Mouse (Mus musculus) embryonic facial prominence, embryonic 10.5 days (tissue): Measurements from ENCODE around the gene Mcidas. TPM values are rescaled to one million over a fixed set of nuclear protein-coding genes. Genes with fewer than 3 reads are reported as not detected.
"Not testable (repeated sequence)": the region's sequence is repeated elsewhere in the genome, so short reads cannot be mapped to it uniquely, and the experiment has no call there.

ENCODE experiments used
- DNase-seq: peaks from one replicate; pipeline ENCODE4 v3.0.0-alpha.2; 2017; ENCODE audit warnings: low spot score
- H3K27ac ChIP-seq: fragments of 300-500 bp; sonication (generic); replicated peaks from 2 replicates; pipeline ENCODE4 v1.5.1; 2016; ENCODE audit warnings: mild to moderate bottlenecking
- H3K27me3 ChIP-seq: fragments of 300-500 bp; sonication (generic); replicated peaks from 2 replicates; pipeline ENCODE4 v1.6.1; 2016; ENCODE audit warnings: low read depth, mild to moderate bottlenecking; ENCODE audit not compliant: poor library complexity, severe bottlenecking
- H3K36me3 ChIP-seq: fragments of 300-500 bp; sonication (generic); replicated peaks from 2 replicates; pipeline ENCODE4 v1.6.1; 2016; ENCODE audit warnings: mild to moderate bottlenecking, moderate library complexity
- H3K4me1 ChIP-seq: fragments of 300-500 bp; sonication (generic); 2 replicates; pipeline ENCODE4 v1.6.1; 2016
- H3K4me3 ChIP-seq: fragments of 300-500 bp; sonication (generic); 2 replicates; pipeline ENCODE4 v1.5.1; 2016; ENCODE audit warnings: mild to moderate bottlenecking, moderate library complexity
- H3K9me3 ChIP-seq: fragments of 300-500 bp; sonication (generic); 2 replicates; pipeline ENCODE4 v1.6.1; 2016; ENCODE audit warnings: mild to moderate bottlenecking
- WGBS: fragments of 180-500 bp; shearing (Covaris S2); methylation state at CpG from one replicate; pipeline ENCODE4 v1.1.7; 2016; 5-methylcytosine and 5-hydroxymethylcytosine counted together
- polyA plus RNA-seq: library from polyadenylated mRNA; unstranded; fragments of >200 nt; fragmentation: Nextera tagmentation; extraction: Ambion mirVana; gene quantifications from 2 replicates; pipeline ENCODE4 v1.2.1, GENCODE M21; 2016

Mcidas gene
- polyA plus RNA-seq, 1 experiment from 2014 or later = 0.06 TPM

DNA sequence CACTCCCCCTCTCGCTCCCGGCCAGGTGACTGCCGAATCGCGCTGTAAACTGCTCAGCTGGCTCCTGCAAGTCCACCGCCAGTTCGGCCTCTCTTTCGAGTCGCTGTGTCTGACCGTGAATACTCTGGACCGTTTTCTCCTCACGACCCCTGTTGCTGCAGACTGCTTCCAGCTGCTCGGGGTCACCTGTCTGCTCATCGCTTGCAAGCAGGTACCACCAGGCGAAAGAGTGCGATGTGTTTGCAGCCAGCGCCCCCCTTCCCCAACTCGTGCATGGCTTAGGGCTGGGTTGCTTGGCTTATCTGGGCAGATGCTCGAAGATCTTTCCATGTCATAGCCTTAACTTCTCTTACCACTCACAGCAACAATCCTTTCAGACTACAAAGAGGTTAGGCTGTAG is 4.8 kb upstream of the Mcidas start:
- Histone ChIP-seq H3K27me3 (peaks cover 96% of the 10 kb centered on the region), H3K4me1 (peaks cover 52% of the 10 kb centered on the region), H3K4me3 (peak overlapping the region; percentile 64), H3K9me3 (no peaks in the 10 kb centered on the region), H3K36me3 (no peaks in the 10 kb centered on the region), H3K27ac (no peak overlapping the region)
- DNase-seq = peak; percentile 56
- WGBS = 2% methylated on average over 19 of the region's 19 CpGs

- H3K4me3 ChIP-seq = peak overlapping the region; percentile 31
- under 1% methylated on average over 23 of the region's 23 CpGs for WGBS
- no peak overlapping the region for H3K27ac ChIP-seq
- peaks cover 57% of the 10 kb centered on the region for H3K4me1 ChIP-seq
- H3K36me3 ChIP-seq = no peaks in the 10 kb centered on the region
- peak; percentile 53 for DNase-seq
- no peaks in the 10 kb centered on the region for H3K9me3 ChIP-seq
- H3K27me3 ChIP-seq = peaks cover 96% of the 10 kb centered on the region
Observed at GRCm38 (mm10) chr13:112989541-112989940, 4.1 kb upstream of the Mcidas start.

DNA sequence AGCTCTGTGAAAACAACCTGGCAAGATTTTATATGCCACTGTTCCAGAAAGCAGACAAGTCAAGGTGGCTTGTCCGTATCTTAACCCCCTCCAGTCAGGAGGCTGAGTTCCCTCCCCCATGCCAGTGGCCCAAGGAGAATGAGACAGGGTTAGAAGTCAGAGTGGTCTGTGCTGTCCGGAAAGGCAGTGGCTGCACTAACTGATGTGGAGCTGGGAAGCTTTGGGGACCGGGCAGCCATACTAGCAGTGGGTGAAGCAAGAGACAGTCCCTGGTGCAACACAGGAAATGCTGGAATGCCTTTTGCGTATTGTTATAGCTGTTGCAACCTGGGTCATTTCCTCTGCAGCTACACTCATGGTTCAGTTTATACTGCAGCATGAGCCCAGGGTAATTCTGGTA is 3.3 kb upstream of the Mcidas start:
- DNase-seq = peak; percentile 28
- no peaks in the 10 kb centered on the region for H3K36me3 ChIP-seq
- H3K9me3 ChIP-seq = no peaks in the 10 kb centered on the region
- peaks cover 57% of the 10 kb centered on the region for H3K4me1 ChIP-seq
- WGBS = 9% methylated on average over 4 of the region's 4 CpGs
- no peak overlapping the region for H3K27ac ChIP-seq
- no peak overlapping the region for H3K4me3 ChIP-seq
- peaks cover 99% of the 10 kb centered on the region for H3K27me3 ChIP-seq

- H3K27ac ChIP-seq = no peak overlapping the region
- H3K4me1 ChIP-seq = peaks cover 29% of the 10 kb centered on the region
- WGBS = under 1% methylated on average over 25 of the region's 25 CpGs
- peak overlapping the region; percentile 58 for H3K4me3 ChIP-seq
- H3K27me3 ChIP-seq = peaks cover 99% of the 10 kb centered on the region
- H3K9me3 ChIP-seq = no peaks in the 10 kb centered on the region
- no peaks in the 10 kb centered on the region for H3K36me3 ChIP-seq
- DNase-seq = peak; percentile 74
Observed at GRCm38 (mm10) chr13:112994191-112994590, 546 bp downstream of the Mcidas start.

DNA sequence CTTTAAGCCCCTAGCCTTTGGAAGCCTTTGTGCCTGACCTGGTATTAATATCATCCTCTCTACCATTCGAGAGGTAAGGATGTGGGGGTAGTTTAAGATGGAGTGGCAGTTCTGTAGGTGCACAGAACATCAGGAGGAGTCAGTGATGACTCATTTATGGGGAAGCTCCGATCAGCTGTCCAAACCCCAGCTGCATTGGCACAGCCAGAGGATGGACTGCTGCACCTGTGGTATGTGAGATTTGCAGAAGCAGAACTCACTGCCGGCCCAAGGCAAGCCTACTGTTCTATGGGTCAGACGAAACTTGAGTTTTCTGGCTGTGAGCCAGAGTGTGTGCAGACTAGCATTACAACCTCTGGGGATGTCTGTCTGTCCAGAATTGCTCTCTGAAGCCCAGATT is 2.8 kb downstream of the Mcidas start:
- Histone ChIP-seq H3K9me3 (no peaks in the 10 kb centered on the region), H3K27ac (no peak overlapping the region), H3K4me3 (no peak overlapping the region), H3K4me1 (peaks cover 22% of the 10 kb centered on the region), H3K36me3 (no peaks in the 10 kb centered on the region), H3K27me3 (peaks cover 99% of the 10 kb centered on the region)
- peak; percentile 12 for DNase-seq
- WGBS = 67% methylated on average over 4 of the region's 4 CpGs

DNA sequence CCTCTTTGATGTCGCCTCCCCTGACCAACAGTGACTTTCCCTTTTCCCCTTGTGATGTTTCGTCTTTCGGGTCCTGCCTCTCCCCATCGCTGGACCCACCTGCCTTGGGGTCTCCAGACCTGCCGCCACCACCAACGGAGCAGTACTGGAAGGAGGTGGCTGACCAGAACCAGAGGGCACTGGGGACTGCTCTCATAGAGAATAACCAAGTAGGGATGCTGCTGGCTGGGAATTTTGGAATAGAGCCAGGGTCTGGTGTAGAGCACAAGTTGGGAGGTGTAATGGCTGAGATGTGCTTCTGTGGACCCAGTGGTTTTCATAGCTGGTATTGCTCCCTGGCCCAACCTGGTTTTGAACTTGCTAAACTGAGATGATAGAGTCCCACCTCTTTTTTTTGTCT is 3.7 kb downstream of the Mcidas start:
- Histone ChIP-seq H3K9me3 (no peaks in the 10 kb centered on the region), H3K36me3 (no peaks in the 10 kb centered on the region), H3K27ac (no peak overlapping the region), H3K4me3 (no peak overlapping the region), H3K4me1 (peaks cover 22% of the 10 kb centered on the region), H3K27me3 (peaks cover 99% of the 10 kb centered on the region)
- WGBS = 65% methylated on average over 6 of the region's 6 CpGs
- DNase-seq = no peak

- WGBS = under 1% methylated on average over 46 of the region's 46 CpGs
- peaks cover 18% of the 10 kb centered on the region for H3K4me1 ChIP-seq
- no peaks in the 10 kb centered on the region for H3K36me3 ChIP-seq
- H3K4me3 ChIP-seq = peak overlapping the region; percentile 61
- H3K9me3 ChIP-seq = no peaks in the 10 kb centered on the region
- peaks cover 91% of the 10 kb centered on the region for H3K27me3 ChIP-seq
- peak; percentile 70 for DNase-seq
- H3K27ac ChIP-seq = no peak overlapping the region
Observed at GRCm38 (mm10) chr13:112998427-112999201, 5.0 kb downstream of the Mcidas start.

- no peak overlapping the region for H3K4me3 ChIP-seq
- H3K4me1 ChIP-seq = peaks cover 9% of the 10 kb centered on the region
- no peaks in the 10 kb centered on the region for H3K36me3 ChIP-seq
- WGBS = 83% methylated on average over 3 of the region's 3 CpGs
- DNase-seq = no peak
- H3K27me3 ChIP-seq = peaks cover 76% of the 10 kb centered on the region
- no peak overlapping the region for H3K27ac ChIP-seq
- no peaks in the 10 kb centered on the region for H3K9me3 ChIP-seq
Observed at GRCm38 (mm10) chr13:113000090-113000489, 6.4 kb downstream of the Mcidas start.

DNA sequence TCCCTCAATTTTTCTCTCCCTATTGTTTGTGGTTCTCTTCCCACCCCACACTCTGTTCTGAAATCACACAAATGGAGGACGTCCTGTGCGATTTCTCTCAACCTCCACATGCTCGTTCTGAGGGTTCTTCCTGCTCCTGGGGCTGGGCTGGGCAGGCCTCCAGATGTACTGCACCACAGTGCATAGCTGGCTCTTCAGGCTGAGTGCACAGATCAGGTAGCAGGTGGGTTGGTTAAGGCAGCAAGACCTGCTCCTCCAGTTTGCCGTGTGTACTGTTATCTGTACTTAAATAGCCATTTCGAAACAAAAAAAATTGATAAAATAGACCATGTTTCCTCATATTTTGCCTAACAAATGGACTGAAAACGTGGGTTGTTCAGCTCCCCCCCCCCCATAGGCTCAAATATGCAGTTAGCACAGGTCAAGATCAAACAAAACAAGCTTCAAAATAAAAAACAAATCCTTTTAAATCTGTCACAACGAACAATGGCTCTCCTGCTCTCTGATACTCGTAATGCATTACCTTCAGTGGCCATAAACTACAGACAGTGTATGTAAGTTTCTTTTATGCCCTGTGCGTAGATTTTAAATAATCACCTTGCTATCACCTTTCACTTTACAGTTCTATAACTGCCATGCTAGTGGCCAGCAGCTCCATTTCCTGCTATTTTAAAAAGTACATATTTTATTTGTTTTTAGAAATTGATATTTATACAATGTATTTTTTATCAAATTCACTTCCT is 7.1 kb downstream of the Mcidas start:
- peaks cover 70% of the 10 kb centered on the region for H3K27me3 ChIP-seq
- H3K4me3 ChIP-seq = no peak overlapping the region
- peaks cover 9% of the 10 kb centered on the region for H3K4me1 ChIP-seq
- DNase-seq = no peak
- H3K27ac ChIP-seq = no peak overlapping the region
- H3K36me3 ChIP-seq = no peaks in the 10 kb centered on the region
- H3K9me3 ChIP-seq = no peaks in the 10 kb centered on the region
- 67% methylated on average over 9 of the region's 9 CpGs for WGBS

DNA sequence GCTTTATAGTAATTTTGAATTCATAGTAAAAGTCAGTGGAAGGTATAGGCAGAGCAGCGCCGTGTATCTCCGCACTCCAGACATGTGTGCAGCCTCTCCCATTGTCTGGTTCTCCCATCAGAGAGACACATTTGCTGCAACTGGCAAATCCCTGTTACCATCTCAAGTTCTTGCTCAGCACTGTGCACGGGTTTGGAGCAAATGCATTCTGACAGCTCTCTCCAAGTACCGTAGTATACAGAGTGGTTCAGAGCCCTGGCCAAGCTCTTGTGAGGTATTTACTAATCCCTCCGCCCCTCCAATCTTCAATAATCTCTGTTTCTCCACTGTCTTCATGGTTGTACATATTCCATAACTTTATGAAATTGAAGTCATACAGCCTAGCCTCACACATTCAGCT is 19.0 kb downstream of the Mcidas start:
- Histone ChIP-seq H3K36me3 (no peaks in the 10 kb centered on the region), H3K27me3 (no peaks in the 10 kb centered on the region), H3K9me3 (no peaks in the 10 kb centered on the region), H3K4me3 (no peak overlapping the region), H3K27ac (no peak overlapping the region), H3K4me1 (no peaks in the 10 kb centered on the region)
- no peak for DNase-seq
- WGBS = 81% methylated on average over 6 of the region's 6 CpGs

GRCm38 (mm10) chr13:113013174-113013953 is 19.7 kb downstream of the Mcidas start:
- not testable (repeated sequence) for H3K36me3 ChIP-seq, H3K4me1 ChIP-seq, H3K27me3 ChIP-seq, DNase-seq, H3K4me3 ChIP-seq, H3K27ac ChIP-seq, H3K9me3 ChIP-seq
- WGBS = 61% methylated on average over 20 of the region's 20 CpGs

GRCm38 (mm10) chr13:113021521-113021920 is 27.9 kb downstream of the Mcidas start:
- H3K4me3 ChIP-seq = no peak overlapping the region
- H3K27me3 ChIP-seq = peaks cover 26% of the 10 kb centered on the region
- 87% methylated on average over 2 of the region's 2 CpGs for WGBS
- H3K27ac ChIP-seq = no peak overlapping the region
- H3K4me1 ChIP-seq = peaks cover 2% of the 10 kb centered on the region; the same call in 1 of the 2 replicates
- DNase-seq = no peak
- H3K36me3 ChIP-seq = no peaks in the 10 kb centered on the region
- H3K9me3 ChIP-seq = no peaks in the 10 kb centered on the region
